ENCODE assay signal across 8 mouse cellular contexts in the genomic region with DNA sequence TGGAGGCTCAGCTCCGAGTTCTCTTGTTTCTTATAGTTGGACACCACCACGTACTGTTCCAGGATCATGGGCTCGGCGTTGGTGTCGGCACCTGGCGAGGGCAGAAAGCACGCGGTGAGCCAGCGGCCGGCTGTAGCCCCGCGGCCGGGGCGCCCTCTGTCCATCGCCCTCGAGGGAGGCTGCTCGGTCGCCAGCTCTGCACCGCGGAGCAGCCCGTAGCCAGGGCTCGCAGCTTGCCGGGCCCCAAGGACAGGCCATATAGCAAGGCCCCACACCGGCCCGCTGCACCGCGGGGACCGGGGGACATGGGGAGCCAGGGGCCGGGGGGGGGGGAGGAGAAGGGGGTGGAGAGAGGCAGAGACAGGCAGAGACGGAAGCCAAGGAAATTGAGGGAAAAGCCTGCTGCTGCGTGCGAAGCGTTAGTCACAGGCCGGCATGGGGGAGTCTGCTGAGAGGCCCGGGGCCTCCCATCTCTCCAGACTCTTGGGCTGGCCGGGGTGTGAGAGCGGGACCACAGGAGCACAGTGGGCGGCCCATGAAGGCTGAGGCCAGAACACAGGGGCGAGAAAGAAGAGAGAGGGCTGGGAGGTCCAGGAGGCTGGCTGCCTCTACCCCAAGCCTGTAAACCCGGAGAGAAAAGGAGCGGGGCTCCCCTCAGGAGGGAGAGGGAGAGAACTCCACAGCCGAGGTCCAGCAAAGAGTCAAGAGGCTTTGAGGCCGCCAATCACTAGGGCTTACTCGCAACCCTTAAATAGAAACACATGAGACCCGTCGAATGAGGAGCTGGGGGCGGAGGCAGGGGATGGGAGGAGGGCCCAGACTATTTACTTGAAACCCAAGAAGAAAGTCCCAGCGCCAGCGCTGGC.
A peak's percentile ranks its signal among the peaks of the same experiment; 100 is the strongest.
DNase-seq lines count a peak whose midpoint lies in the region; ATAC-seq and TF ChIP-seq lines count a peak whose summit lies in the region.

No protein-coding gene starts in this region.

- no peak for TF ChIP-seq CTCF in heart, postnatal 0 days (IDR thresholded peaks at IDR 0.05; ENCODE audit: low read depth)

- under 1% methylated on average over 48 of the region's 49 CpGs for WGBS in forebrain, embryonic 10.5 days
- WGBS in heart, postnatal 0 days: 5% methylated on average over 49 of the region's 49 CpGs

- peak overlapping the region; percentile 70 for H3K9ac ChIP-seq in heart, postnatal 0 days (replicated peaks; ENCODE audit: low read depth, low read length)

- peak; percentile 63 to 78 for DNase-seq in urinary bladder, adult 18-20 months (ENCODE audit: low spot score in 2 of 2)
- DNase-seq in urinary bladder, postnatal 10 days (ENCODE audit: low spot score): no peak
- peak; percentile 78 for DNase-seq in forebrain, embryonic 10.5 days (ENCODE audit: extremely low spot score, low spot score)
- peak; percentile 90 for DNase-seq in heart, postnatal 0 days (ENCODE audit: low spot score)
- peak; percentile 64 to 84 for DNase-seq in kidney, postnatal 25 days
- peak; percentile 88 for DNase-seq in mesoderm, embryonic 11.5 days (ENCODE audit: low read depth, low spot score)
- peak; percentile 72 for DNase-seq in testis, postnatal 10 days (ENCODE audit: low spot score)
- no peak for DNase-seq in c-Kit-positive CD71-positive TER-119-positive erythroid progenitor cells, embryonic 14.5 days (ENCODE audit: low spot score)

- peak overlapping the region; percentile 78 for H3K4me2 ChIP-seq in heart, postnatal 0 days (ENCODE audit: low read depth, low read length)

- no peaks in the 10 kb centered on the region for H3K9me3 ChIP-seq in forebrain, embryonic 10.5 days
- no peaks in the 10 kb centered on the region for H3K9me3 ChIP-seq in heart, postnatal 0 days (replicated peaks; ENCODE audit: control insufficient read depth, low read length)

- TF ChIP-seq EP300 in heart, postnatal 0 days (IDR thresholded peaks at IDR 0.05; ENCODE audit: low read depth): no peak

- peak overlapping the region; percentile 61 for H3K4me3 ChIP-seq in forebrain, embryonic 10.5 days
- H3K4me3 ChIP-seq in heart, postnatal 0 days (ENCODE audit: low read depth, low read length): peak overlapping the region; percentile 47

- peaks cover 33% of the 10 kb centered on the region for H3K36me3 ChIP-seq in forebrain, embryonic 10.5 days (replicated peaks)
- H3K36me3 ChIP-seq in heart, postnatal 0 days (replicated peaks; ENCODE audit: control insufficient read depth, insufficient read depth, low read length): 0 out of 2 replicates have a peak, but pooled peaks cover 3% of the 10 kb centered on the region

- H3K27ac ChIP-seq in forebrain, embryonic 10.5 days: peak overlapping the region; percentile 90
- H3K27ac ChIP-seq in heart, postnatal 0 days (ENCODE audit: low read depth): peak overlapping the region; percentile 85

- H3K27me3 ChIP-seq in forebrain, embryonic 10.5 days (ENCODE audit: poor library complexity, severe bottlenecking): peaks cover 9% of the 10 kb centered on the region; the same call in 1 of the 2 replicates
- no peaks in the 10 kb centered on the region for H3K27me3 ChIP-seq in heart, postnatal 0 days (ENCODE audit: control insufficient read depth, insufficient read depth, low read length)

- ATAC-seq in heart, postnatal 0 days (ENCODE audit: insufficient read depth, low read depth): peak; percentile 77

- H3K4me1 ChIP-seq in forebrain, embryonic 10.5 days: peaks cover 83% of the 10 kb centered on the region
- H3K4me1 ChIP-seq in heart, postnatal 0 days (ENCODE audit: control insufficient read depth, insufficient read depth): peaks cover 76% of the 10 kb centered on the region

Comparison
In these comparisons a context has a peak if more than half of its experiments do, and no peak if none do; other contexts are left out.
1. DNase-seq: peak in urinary bladder, adult 18-20 months (2 of 2), forebrain, embryonic 10.5 days (single experiment), heart, postnatal 0 days (single experiment), kidney, postnatal 25 days (2 of 2), mesoderm, embryonic 11.5 days (single experiment) and testis, postnatal 10 days (single experiment); none in urinary bladder, postnatal 10 days (single experiment) and c-Kit-positive CD71-positive TER-119-positive erythroid progenitor cells, embryonic 14.5 days (single experiment).